Mouse (Mus musculus) cortical plate, adult 2 months (tissue): ENCODE measurements around the gene St5.

Experiments
- CTCF ChIP-seq: fragments of 200-500 bp; IDR thresholded peaks from 2 replicates; pipeline ENCODE4 v1.5.1; 2011; ENCODE audit warnings: mild to moderate bottlenecking, control low read depth, low read length; ENCODE audit not compliant: insufficient read depth; ENCODE audit errors: extremely low read depth
- POLR2A ChIP-seq: fragments of 200-500 bp; IDR thresholded peaks from 2 replicates; pipeline ENCODE4 v1.6.1; 2011; ENCODE audit warnings: mild to moderate bottlenecking, low read length, control low read depth; ENCODE audit not compliant: insufficient read depth; ENCODE audit errors: extremely low read depth

DNA sequence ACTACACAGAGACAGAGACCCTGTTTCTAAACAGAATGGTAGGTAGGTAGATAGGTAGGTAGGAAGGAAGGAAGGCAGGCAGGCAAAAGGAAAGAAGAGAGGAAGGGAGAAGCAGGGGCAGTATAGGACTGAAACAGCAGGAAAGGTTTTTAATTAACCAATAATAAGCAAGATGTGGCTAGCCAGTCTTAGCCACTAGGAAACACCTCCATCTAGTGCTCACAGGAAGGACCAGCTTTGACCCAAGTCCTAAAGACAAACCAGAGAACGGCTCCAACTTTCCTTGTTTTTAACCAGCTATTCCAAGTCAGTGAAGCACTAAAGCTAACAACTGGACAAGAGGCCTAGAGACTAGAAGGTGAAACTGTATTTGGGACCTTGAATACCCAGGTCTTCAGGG lies 44.3 kb upstream of the St5 start:
- TF ChIP-seq CTCF = no peak
- no peak for TF ChIP-seq POLR2A
